Mouse (Mus musculus) heart, postnatal 4 days (tissue): ENCODE results near the gene Ak7. TPM values are rescaled to one million over a fixed set of nuclear protein-coding genes. Genes with fewer than 3 reads are reported as not detected.

ENCODE experiments used
- DNase-seq: peaks from one replicate; pipeline ENCODE4 v3.0.0; 2021
- total RNA-seq, 2 experiments: library from RNA; stranded (reverse); gene quantifications; 2 replicates each; pipeline ENCODE4 v1.2.3; 2021

The Ak7 gene
- total RNA-seq, result under 1 TPM in 1 of 2 experiments, not detected in 1; 0.09 TPM

GRCm38 (mm10) chr12:105705799-105706487 lies at the start of gene Ak7:
Gene Ak7 (plus strand): TSS chr12:105705976.
- peak; percentile 73 for DNase-seq

- DNase-seq, result no peak
These were observed 29.5 kb upstream of the Ak7 start for GRCm38 (mm10) chr12:105676274-105676673.

- no peak for DNase-seq
These were observed 27.6 kb upstream of the Ak7 start for GRCm38 (mm10) chr12:105678211-105678610.

GRCm38 (mm10) chr12:105678762-105679161 lies 27.0 kb upstream of the Ak7 start:
- DNase-seq, result no peak

- peak; percentile 37 for DNase-seq
These were observed 21.6 kb upstream of the Ak7 start, which contains the start of gene Gskip for GRCm38 (mm10) chr12:105683933-105684901. Gene Gskip (plus strand): TSS chr12:105684829.

- DNase-seq, result peak; percentile 97
These were observed 20.6 kb upstream of the Ak7 start, which contains the start of gene Atg2b for GRCm38 (mm10) chr12:105685001-105685691. Gene Atg2b (minus strand): TSS chr12:105685211.

- no peak for DNase-seq
These were observed 19.0 kb upstream of the Ak7 start for GRCm38 (mm10) chr12:105686791-105687190.

- DNase-seq, result no peak
These were observed 18.4 kb upstream of the Ak7 start for GRCm38 (mm10) chr12:105687416-105687815.

GRCm38 (mm10) chr12:105688546-105688945 lies 17.2 kb upstream of the Ak7 start:
- no peak for DNase-seq

- DNase-seq, result no peak
These were observed 16.3 kb upstream of the Ak7 start for GRCm38 (mm10) chr12:105689435-105689834.

- DNase-seq, result no peak
These were observed 11.8 kb upstream of the Ak7 start for GRCm38 (mm10) chr12:105694021-105694420.

- DNase-seq, result no peak
These were observed 9.9 kb upstream of the Ak7 start for GRCm38 (mm10) chr12:105695848-105696247.

- DNase-seq, result no peak
These were observed 8.5 kb upstream of the Ak7 start for GRCm38 (mm10) chr12:105697104-105697780.

- DNase-seq, result no peak
These were observed 5.3 kb upstream of the Ak7 start for GRCm38 (mm10) chr12:105700433-105700832.

- DNase-seq, result peak; percentile 48
These were observed 12.8 kb downstream of the Ak7 start for GRCm38 (mm10) chr12:105718616-105719015.

- no peak for DNase-seq
These were observed 14.4 kb downstream of the Ak7 start for GRCm38 (mm10) chr12:105720196-105720595.

- no peak for DNase-seq
These were observed 15.8 kb downstream of the Ak7 start for GRCm38 (mm10) chr12:105721452-105722132.

GRCm38 (mm10) chr12:105722657-105723056 lies 16.9 kb downstream of the Ak7 start:
- no peak for DNase-seq

- no peak for DNase-seq
These were observed 18.8 kb downstream of the Ak7 start for GRCm38 (mm10) chr12:105724616-105725015.

GRCm38 (mm10) chr12:105725736-105726135 lies 20.0 kb downstream of the Ak7 start:
- DNase-seq, result no peak

- DNase-seq, result no peak
These were observed 21.5 kb downstream of the Ak7 start for GRCm38 (mm10) chr12:105727268-105727667.
